ENCODE assay signal across 31 mouse cellular contexts in the genomic region with DNA sequence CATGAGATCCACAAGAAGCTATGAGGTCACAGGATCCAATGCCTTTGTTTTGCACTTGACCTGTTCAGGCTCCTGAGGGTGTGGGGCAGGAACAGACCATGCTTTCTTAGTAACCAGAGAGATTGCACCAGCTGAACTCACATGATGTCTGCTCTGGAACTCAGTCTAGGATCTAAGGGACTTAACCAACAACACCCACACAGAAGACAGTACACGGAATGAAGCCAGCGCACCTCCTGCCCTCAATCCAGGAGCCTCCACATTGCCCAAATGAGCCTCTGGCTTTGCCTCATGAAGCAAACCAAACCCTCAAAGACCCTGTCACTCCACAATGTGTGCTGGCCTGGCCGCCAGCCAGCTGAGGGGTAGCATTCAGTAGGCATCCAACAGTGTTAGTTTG. TPM values are rescaled to one million over a fixed set of nuclear protein-coding genes. Genes with fewer than 3 reads are reported as not detected.
"Had no signal": no experiment of that assay in that cellular context is flagged by ENCODE, and none has a peak within 500 bp of the region (broad histone marks: within the 10 kb centered on the region; RNA-seq: fewer than 3 reads in every experiment).

No protein-coding gene starts in this region.

- DNase-seq: cerebellum, adult 8-10 months; cerebellum, adult 9-11 months; cerebellum, postnatal 10 days; cerebellum, postnatal 14 days; cerebellum, postnatal 25 days; cerebellum, postnatal 36 days; embryo, embryonic 11 days; forebrain, postnatal 0 days; gastrocnemius, adult 2 months; gastrocnemius, postnatal 10 days; gastrocnemius, postnatal 14 days; gastrocnemius, postnatal 25 days; gastrocnemius, postnatal 36 days; heart, adult 11 months; heart, adult 18-20 months; heart, adult 2 months had no signal

RNA-seq across cellular contexts. Expression of a gene that starts 4.8 kb away (rescaled TPM):
- polyA plus RNA-seq: cortical plate, adult 2 months; embryonic facial prominence, embryonic 10.5 days; embryonic facial prominence, embryonic 12.5 days; forebrain, embryonic 10.5 days; forebrain, embryonic 11.5 days; forebrain, embryonic 12.5 days; forebrain, embryonic 13.5 days; forebrain, embryonic 14.5 days; forebrain, embryonic 15.5 days; forebrain, embryonic 16.5 days; forebrain, postnatal 0 days; frontal cortex, adult 2 months; heart, adult 2 months; heart, embryonic 10.5 days; heart, embryonic 11.5 days had no signal

RNA-seq across cellular contexts. Expression of a gene that starts 18.8 kb away (rescaled TPM):
- polyA plus RNA-seq: cortical plate, adult 2 months; embryonic facial prominence, embryonic 11.5 days; erythroblast, embryonic 14.5 days; frontal cortex, adult 2 months had no signal

RNA-seq across cellular contexts. Expression of a gene that starts 34.4 kb away (rescaled TPM):
- polyA plus RNA-seq: cortical plate, adult 2 months; embryonic facial prominence, embryonic 10.5 days; embryonic facial prominence, embryonic 11.5 days; erythroblast, embryonic 14.5 days; forebrain, embryonic 10.5 days; forebrain, embryonic 11.5 days; forebrain, embryonic 12.5 days; forebrain, embryonic 13.5 days; forebrain, embryonic 14.5 days; forebrain, embryonic 16.5 days; forebrain, postnatal 0 days; frontal cortex, adult 2 months; heart, embryonic 10.5 days had no signal
